Mouse (Mus musculus) stomach, postnatal 0 days (tissue): ENCODE results near the gene Grm7.

Source experiments
- CTCF ChIP-seq: IDR thresholded peaks from 2 replicates; pipeline ENCODE4 v1.5.1; 2016; ENCODE audit warnings: antibody characterized with exemption, low read depth, mild to moderate bottlenecking, moderate library complexity
- EP300 ChIP-seq: optimal IDR thresholded peaks from 2 replicates; pipeline ENCODE3; 2016; ENCODE audit warnings: antibody characterized with exemption

DNA sequence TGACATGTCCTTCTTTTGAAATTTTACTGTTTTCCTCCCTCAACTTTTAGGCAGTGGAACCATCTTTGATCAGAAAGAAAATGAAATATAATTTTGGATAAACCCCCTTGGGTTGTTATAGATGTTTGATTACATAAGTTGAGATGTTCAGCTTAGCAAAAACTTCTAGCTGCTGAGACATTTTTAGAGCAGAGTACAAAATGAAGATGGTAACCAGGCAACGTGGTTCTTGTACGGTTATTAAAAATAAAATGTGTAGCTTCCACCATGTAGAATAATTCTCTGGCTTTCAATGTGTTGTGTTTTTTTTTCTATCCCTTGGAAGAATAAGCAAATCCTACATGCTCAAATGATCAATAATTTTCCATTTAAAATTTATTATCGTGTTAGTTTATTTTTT lies 550.0 kb downstream of the Grm7 start:
- no peak for TF ChIP-seq CTCF
- no peak for TF ChIP-seq EP300
